In genomic region chr2:26356678-26357077, GRCm38 (mm10) we compare ENCODE assay signal across 22 mouse cellular contexts. TPM values are rescaled to one million over a fixed set of nuclear protein-coding genes. Genes with fewer than 3 reads are reported as not detected.
DNase-seq lines count a peak whose midpoint lies in the region; ATAC-seq and TF ChIP-seq lines count a peak whose summit lies in the region.
"Had no signal": no experiment of that assay in that cellular context is flagged by ENCODE, and none has a peak within 500 bp of the region (broad histone marks: within the 10 kb centered on the region; RNA-seq: fewer than 3 reads in every experiment).

No protein-coding gene starts in this region.

- no peaks in the 10 kb centered on the region for H3K27me3 ChIP-seq in hindbrain, embryonic 13.5 days
- no peaks in the 10 kb centered on the region for H3K27me3 ChIP-seq in hindbrain, embryonic 12.5 days
- peaks cover 20% of the 10 kb centered on the region; the same call in 1 of the 2 replicates for H3K27me3 ChIP-seq in E14TG2a.4 (ENCODE audit: insufficient read depth, low read length)
- no peaks in the 10 kb centered on the region for H3K27me3 ChIP-seq in lung, postnatal 0 days (replicated peaks; ENCODE audit: insufficient read depth, low read length)
- H3K27me3 ChIP-seq: embryonic facial prominence, embryonic 15.5 days; forebrain, embryonic 12.5 days; limb, embryonic 12.5 days; liver, embryonic 13.5 days; neural tube, embryonic 13.5 days had no signal

- H3K4me3 ChIP-seq in hindbrain, embryonic 13.5 days, result no peak overlapping the region
- no peak overlapping the region for H3K4me3 ChIP-seq in hindbrain, embryonic 12.5 days
- peak overlapping the region; percentile 53 for H3K4me3 ChIP-seq in E14TG2a.4 (replicated peaks; ENCODE audit: low read length)
- no peak overlapping the region for H3K4me3 ChIP-seq in lung, postnatal 0 days (ENCODE audit: low read depth, low read length)
- H3K4me3 ChIP-seq: embryonic facial prominence, embryonic 15.5 days; forebrain, embryonic 12.5 days; heart, embryonic 12.5 days; limb, embryonic 12.5 days; liver, embryonic 13.5 days; neural tube, embryonic 13.5 days had no signal

- TF ChIP-seq CTCF in E14TG2a.4 (conservative IDR thresholded peaks at IDR 0.05; ENCODE audit: low read length), result no peak
- no peak for TF ChIP-seq CTCF in lung, postnatal 0 days (IDR thresholded peaks at IDR 0.05)

- 0 out of 2 replicates have a peak, but pooled peaks cover 4% of the 10 kb centered on the region for H3K36me3 ChIP-seq in hindbrain, embryonic 13.5 days
- peaks cover 7% of the 10 kb centered on the region; the same call in 1 of the 2 replicates for H3K36me3 ChIP-seq in hindbrain, embryonic 12.5 days
- H3K36me3 ChIP-seq in E14TG2a.4 (ENCODE audit: insufficient read depth, low read length), result peaks cover 11% of the 10 kb centered on the region
- H3K36me3 ChIP-seq in lung, postnatal 0 days (ENCODE audit: insufficient read depth, low read length), result no peaks in the 10 kb centered on the region
- H3K36me3 ChIP-seq: embryonic facial prominence, embryonic 15.5 days; forebrain, embryonic 12.5 days; heart, embryonic 12.5 days; limb, embryonic 12.5 days; liver, embryonic 13.5 days had no signal

- H3K9ac ChIP-seq in hindbrain, embryonic 13.5 days, result peak overlapping the region; percentile 24; the same call in 1 of the 2 replicates
- H3K9ac ChIP-seq in hindbrain, embryonic 12.5 days, result no peak overlapping the region
- H3K9ac ChIP-seq in lung, postnatal 0 days (replicated peaks; ENCODE audit: low read depth), result no peak overlapping the region
- H3K9ac ChIP-seq: embryonic facial prominence, embryonic 15.5 days; forebrain, embryonic 12.5 days; heart, embryonic 12.5 days; liver, embryonic 13.5 days; neural tube, embryonic 13.5 days had no signal

- no peak overlapping the region for H3K27ac ChIP-seq in hindbrain, embryonic 13.5 days
- no peak overlapping the region for H3K27ac ChIP-seq in hindbrain, embryonic 12.5 days
- H3K27ac ChIP-seq in lung, postnatal 0 days (ENCODE audit: low read length), result no peak overlapping the region
- H3K27ac ChIP-seq: embryonic facial prominence, embryonic 15.5 days; forebrain, embryonic 12.5 days; hindbrain, postnatal 0 days; limb, embryonic 12.5 days; liver, embryonic 13.5 days; neural tube, embryonic 13.5 days; stomach, postnatal 0 days had no signal

- H3K9me3 ChIP-seq in hindbrain, embryonic 13.5 days, result no peaks in the 10 kb centered on the region
- H3K9me3 ChIP-seq in hindbrain, embryonic 12.5 days (replicated peaks), result no peaks in the 10 kb centered on the region
- H3K9me3 ChIP-seq in E14TG2a.4 (ENCODE audit: low read length), result no peaks in the 10 kb centered on the region
- H3K9me3 ChIP-seq in lung, postnatal 0 days (ENCODE audit: low read length), result no peaks in the 10 kb centered on the region
- H3K9me3 ChIP-seq: embryonic facial prominence, embryonic 15.5 days; forebrain, embryonic 12.5 days; heart, embryonic 12.5 days; limb, embryonic 12.5 days; liver, embryonic 13.5 days; neural tube, embryonic 13.5 days had no signal

- no peak overlapping the region for H3K4me2 ChIP-seq in hindbrain, embryonic 13.5 days
- H3K4me2 ChIP-seq in hindbrain, embryonic 12.5 days (replicated peaks), result no peak overlapping the region
- H3K4me2 ChIP-seq in lung, postnatal 0 days (replicated peaks; ENCODE audit: low read depth, low read length), result peak overlapping the region; percentile 6; the same call in 1 of the 2 replicates
- H3K4me2 ChIP-seq: embryonic facial prominence, embryonic 15.5 days; forebrain, embryonic 12.5 days; heart, embryonic 12.5 days; limb, embryonic 12.5 days; liver, embryonic 13.5 days; neural tube, embryonic 13.5 days had no signal

- no peak for TF ChIP-seq EP300 in lung, postnatal 0 days (IDR thresholded peaks at IDR 0.05)

- peak; percentile 50 for DNase-seq in lung, postnatal 0 days (ENCODE audit: low spot score)
- DNase-seq in thymus, postnatal 10 days (ENCODE audit: low spot score in 2 of 2), result peak; percentile 36 to 42
- DNase-seq in c-Kit-positive CD71-positive TER-119-positive erythroid progenitor cells, embryonic 14.5 days (ENCODE audit: low spot score), result no peak
- DNase-seq in layer of hippocampus, adult 18-20 months (ENCODE audit: low spot score in 2 of 2), result no peak
- DNase-seq: adrenal gland, postnatal 10 days; gastrocnemius, postnatal 25 days; kidney, adult 11 months; kidney, postnatal 25 days; layer of hippocampus, adult 9-11 months; liver, embryonic 13.5 days; right cerebral cortex, postnatal 14 days had no signal

- 81% methylated on average over 7 of the region's 7 CpGs for WGBS in hindbrain, embryonic 13.5 days
- 78% methylated on average over 7 of the region's 7 CpGs for WGBS in hindbrain, embryonic 12.5 days
- 57% methylated on average over 7 of the region's 7 CpGs for WGBS in lung, postnatal 0 days

- H3K4me1 ChIP-seq in hindbrain, embryonic 13.5 days (replicated peaks), result peaks cover 23% of the 10 kb centered on the region
- peaks cover 18% of the 10 kb centered on the region for H3K4me1 ChIP-seq in hindbrain, embryonic 12.5 days
- H3K4me1 ChIP-seq in E14TG2a.4 (replicated peaks; ENCODE audit: low read depth, low read length), result peaks cover 43% of the 10 kb centered on the region
- H3K4me1 ChIP-seq in lung, postnatal 0 days (ENCODE audit: insufficient read depth, low read depth, low read length), result peaks cover 6% of the 10 kb centered on the region; the same call in 1 of the 2 replicates

- no peak for ATAC-seq in hindbrain, embryonic 13.5 days (ENCODE audit: low FRiP score)
- no peak for ATAC-seq in hindbrain, embryonic 12.5 days (ENCODE audit: low FRiP score)
- ATAC-seq in lung, postnatal 0 days, result peak; percentile 18
- ATAC-seq in erythroblast, adult 5-6 weeks (replicated peaks; ENCODE audit: low FRiP score, poor library complexity, severe bottlenecking), result no peak
- ATAC-seq: hindbrain, postnatal 0 days had no signal

RNA-seq across cellular contexts. Expression of gene Card9, which starts 4.0 kb away (rescaled TPM):
- polyA plus RNA-seq in hindbrain, embryonic 13.5 days (2015; fragmentation: Nextera tagmentation; extraction: Ambion mirVana), result 1.3 and 1.6 TPM in 2 replicates
- 0.78 and 1.1 TPM in 2 replicates for polyA plus RNA-seq in hindbrain, embryonic 12.5 days (2016; fragmentation: Nextera tagmentation; extraction: Ambion mirVana)
- 9.9 and 10.9 TPM in 2 replicates for polyA plus RNA-seq in lung, postnatal 0 days (2015; fragmentation: Nextera tagmentation; extraction: Ambion mirVana)
- total RNA-seq in erythroblast, adult 5-6 weeks (2015; ENCODE audit: low replicate concordance), result 5.9 and 11.9 TPM in 2 replicates
- total RNA-seq in erythroblast, adult 5-6 weeks (2017; ENCODE audit: low replicate concordance), result 20.4 and 32.5 TPM in 2 replicates
- total RNA-seq in layer of hippocampus, adult 18-20 months (2021), result 1 to 10 TPM; 1.5 to 3.5 TPM

RNA-seq across cellular contexts. Expression of gene Dnlz, which starts 4.8 kb away (rescaled TPM):
- polyA plus RNA-seq in hindbrain, embryonic 13.5 days (2015; fragmentation: Nextera tagmentation; extraction: Ambion mirVana), result 29.0 and 29.6 TPM in 2 replicates
- polyA plus RNA-seq in hindbrain, embryonic 12.5 days (2016; fragmentation: Nextera tagmentation; extraction: Ambion mirVana), result 33.2 and 34.7 TPM in 2 replicates
- 14.2 and 15.5 TPM in 2 replicates for polyA plus RNA-seq in lung, postnatal 0 days (2015; fragmentation: Nextera tagmentation; extraction: Ambion mirVana)
- 2.7 TPM in 1 of 2 replicates, not detected in the other for total RNA-seq in erythroblast, adult 5-6 weeks (2015; ENCODE audit: low replicate concordance)
- 1.1 and 2.0 TPM in 2 replicates for total RNA-seq in erythroblast, adult 5-6 weeks (2017; ENCODE audit: low replicate concordance)
- 10 to 100 TPM; 26.0 to 28.4 TPM for total RNA-seq in layer of hippocampus, adult 18-20 months (2021)

RNA-seq across cellular contexts. Expression of gene Snapc4, which starts 23.8 kb away (rescaled TPM):
- polyA plus RNA-seq in hindbrain, embryonic 13.5 days (2015; fragmentation: Nextera tagmentation; extraction: Ambion mirVana), result 27.8 and 35.2 TPM in 2 replicates
- 36.2 and 37.3 TPM in 2 replicates for polyA plus RNA-seq in hindbrain, embryonic 12.5 days (2016; fragmentation: Nextera tagmentation; extraction: Ambion mirVana)
- polyA plus RNA-seq in lung, postnatal 0 days (2015; fragmentation: Nextera tagmentation; extraction: Ambion mirVana), result 7.4 and 9.3 TPM in 2 replicates
- total RNA-seq in erythroblast, adult 5-6 weeks (2015; ENCODE audit: low replicate concordance), result 2.9 and 12.3 TPM in 2 replicates
- total RNA-seq in erythroblast, adult 5-6 weeks (2017; ENCODE audit: low replicate concordance), result 0.85 and 7.4 TPM in 2 replicates
- 10 to 100 TPM; 58.8 to 64.6 TPM for total RNA-seq in layer of hippocampus, adult 18-20 months (2021)

RNA-seq across cellular contexts. Expression of gene Entr1, which starts 32.4 kb away (rescaled TPM):
- 154 and 162 TPM in 2 replicates for polyA plus RNA-seq in hindbrain, embryonic 13.5 days (2015; fragmentation: Nextera tagmentation; extraction: Ambion mirVana)
- 179 and 188 TPM in 2 replicates for polyA plus RNA-seq in hindbrain, embryonic 12.5 days (2016; fragmentation: Nextera tagmentation; extraction: Ambion mirVana)
- 75.3 and 85.5 TPM in 2 replicates for polyA plus RNA-seq in lung, postnatal 0 days (2015; fragmentation: Nextera tagmentation; extraction: Ambion mirVana)
- 17.8 and 25.0 TPM in 2 replicates for total RNA-seq in erythroblast, adult 5-6 weeks (2015; ENCODE audit: low replicate concordance)
- total RNA-seq in erythroblast, adult 5-6 weeks (2017; ENCODE audit: low replicate concordance), result 17.3 and 19.2 TPM in 2 replicates
- 100 to 1,000 TPM; 140 to 141 TPM for total RNA-seq in layer of hippocampus, adult 18-20 months (2021)

RNA-seq across cellular contexts. Expression of gene Pmpca, which starts 32.5 kb away (rescaled TPM):
- 94.3 and 95.6 TPM in 2 replicates for polyA plus RNA-seq in hindbrain, embryonic 13.5 days (2015; fragmentation: Nextera tagmentation; extraction: Ambion mirVana)
- 107 and 110 TPM in 2 replicates for polyA plus RNA-seq in hindbrain, embryonic 12.5 days (2016; fragmentation: Nextera tagmentation; extraction: Ambion mirVana)
- polyA plus RNA-seq in lung, postnatal 0 days (2015; fragmentation: Nextera tagmentation; extraction: Ambion mirVana), result 39.0 and 42.0 TPM in 2 replicates
- total RNA-seq in erythroblast, adult 5-6 weeks (2015; ENCODE audit: low replicate concordance), result 6.5 TPM in 2 replicates
- total RNA-seq in erythroblast, adult 5-6 weeks (2017; ENCODE audit: low replicate concordance), result 12.1 and 24.0 TPM in 2 replicates
- 10 to 100 TPM; 83.4 to 91.8 TPM for total RNA-seq in layer of hippocampus, adult 18-20 months (2021)

Comparison
In these comparisons a context has a peak if more than half of its experiments do, and no peak if none do; other contexts are left out.
1. DNase-seq: peak in lung, postnatal 0 days (single experiment) and thymus, postnatal 10 days (2 of 2); none in c-Kit-positive CD71-positive TER-119-positive erythroid progenitor cells, embryonic 14.5 days (single experiment) and layer of hippocampus, adult 18-20 months (0 of 2).